27 mouse cellular contexts compared by ENCODE assay signal in the genomic region with DNA sequence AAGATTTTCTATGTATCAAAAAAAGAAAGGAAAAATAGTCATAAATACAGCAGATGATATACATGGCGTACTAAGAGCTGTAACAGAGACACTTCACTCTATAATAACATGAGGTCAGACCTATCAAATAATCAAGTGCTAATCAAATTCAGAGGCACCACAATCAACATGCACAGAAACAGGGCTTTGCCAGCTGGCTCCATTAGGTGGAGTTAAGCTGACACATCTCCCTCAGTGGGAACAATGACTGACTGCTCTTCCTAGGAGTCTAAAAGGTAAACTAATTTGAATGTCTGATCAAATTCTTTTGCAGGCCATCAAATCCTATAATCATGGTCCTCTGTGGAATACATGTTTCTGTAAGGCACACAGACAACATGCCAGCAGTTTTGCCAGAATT. TPM values are rescaled to one million over a fixed set of nuclear protein-coding genes. Genes with fewer than 3 reads are reported as not detected.
DNase-seq lines count a peak whose midpoint lies in the region; ATAC-seq and TF ChIP-seq lines count a peak whose summit lies in the region.
"Had no signal": no experiment of that assay in that cellular context is flagged by ENCODE, and none has a peak within 500 bp of the region (broad histone marks: within the 10 kb centered on the region; RNA-seq: fewer than 3 reads in every experiment).

No protein-coding gene starts in this region.

- no peaks in the 10 kb centered on the region for H3K36me3 ChIP-seq in forebrain, embryonic 11.5 days (ENCODE audit: control insufficient read depth, insufficient read depth, low read length)
- no peaks in the 10 kb centered on the region for H3K36me3 ChIP-seq in forebrain, postnatal 0 days (ENCODE audit: insufficient read depth)
- no peaks in the 10 kb centered on the region for H3K36me3 ChIP-seq in forebrain, embryonic 16.5 days (ENCODE audit: control insufficient read depth, insufficient read depth)
- no peaks in the 10 kb centered on the region for H3K36me3 ChIP-seq in midbrain, embryonic 15.5 days (replicated peaks)
- H3K36me3 ChIP-seq: heart, embryonic 12.5 days; limb, embryonic 10.5 days had no signal

- no peak overlapping the region for H3K4me2 ChIP-seq in forebrain, embryonic 11.5 days (ENCODE audit: low read depth, low read length, severe bottlenecking)
- no peak overlapping the region for H3K4me2 ChIP-seq in forebrain, postnatal 0 days (ENCODE audit: low read depth)
- no peak overlapping the region for H3K4me2 ChIP-seq in forebrain, embryonic 16.5 days (ENCODE audit: low read length)
- no peak overlapping the region for H3K4me2 ChIP-seq in midbrain, embryonic 15.5 days
- H3K4me2 ChIP-seq: heart, embryonic 12.5 days had no signal

- H3K27me3 ChIP-seq in forebrain, embryonic 11.5 days (ENCODE audit: control insufficient read depth, insufficient read depth, low read length): no peaks in the 10 kb centered on the region
- no peaks in the 10 kb centered on the region for H3K27me3 ChIP-seq in forebrain, postnatal 0 days (ENCODE audit: insufficient read depth, low read length)
- H3K27me3 ChIP-seq in forebrain, embryonic 16.5 days (replicated peaks; ENCODE audit: control insufficient read depth, insufficient read depth, low read length): no peaks in the 10 kb centered on the region
- H3K27me3 ChIP-seq in midbrain, embryonic 15.5 days (replicated peaks): no peaks in the 10 kb centered on the region
- H3K27me3 ChIP-seq: CH12.LX; heart, embryonic 12.5 days had no signal

- H3K9me3 ChIP-seq in forebrain, embryonic 11.5 days (ENCODE audit: control insufficient read depth, low read length): no peaks in the 10 kb centered on the region
- H3K9me3 ChIP-seq in forebrain, postnatal 0 days (ENCODE audit: low read length): no peaks in the 10 kb centered on the region
- no peaks in the 10 kb centered on the region for H3K9me3 ChIP-seq in forebrain, embryonic 16.5 days (ENCODE audit: control insufficient read depth, low read length)
- no peaks in the 10 kb centered on the region for H3K9me3 ChIP-seq in midbrain, embryonic 15.5 days
- H3K9me3 ChIP-seq: heart, embryonic 12.5 days; limb, embryonic 10.5 days had no signal

- WGBS in forebrain, embryonic 11.5 days: 68% methylated on average over 1 of the region's 1 CpGs
- WGBS in forebrain, postnatal 0 days: 48% methylated on average over 1 of the region's 1 CpGs
- 45% methylated on average over 1 of the region's 1 CpGs for WGBS in forebrain, embryonic 16.5 days
- WGBS in midbrain, embryonic 15.5 days: 51% methylated on average over 1 of the region's 1 CpGs

- H3K9ac ChIP-seq in forebrain, embryonic 11.5 days (ENCODE audit: low read length): no peak overlapping the region
- H3K9ac ChIP-seq in forebrain, postnatal 0 days: no peak overlapping the region
- H3K9ac ChIP-seq in forebrain, embryonic 16.5 days (replicated peaks; ENCODE audit: low read depth, low read length): no peak overlapping the region
- H3K9ac ChIP-seq in midbrain, embryonic 15.5 days: no peak overlapping the region
- H3K9ac ChIP-seq: heart, embryonic 12.5 days; liver, postnatal 0 days had no signal

- no peaks in the 10 kb centered on the region for H3K4me1 ChIP-seq in forebrain, embryonic 11.5 days (replicated peaks; ENCODE audit: control insufficient read depth, insufficient read depth, low read length)
- H3K4me1 ChIP-seq in forebrain, postnatal 0 days (ENCODE audit: insufficient read depth): no peaks in the 10 kb centered on the region
- peaks cover 5% of the 10 kb centered on the region for H3K4me1 ChIP-seq in forebrain, embryonic 16.5 days (replicated peaks; ENCODE audit: control insufficient read depth, insufficient read depth, low read length)
- peaks cover 6% of the 10 kb centered on the region for H3K4me1 ChIP-seq in midbrain, embryonic 15.5 days
- H3K4me1 ChIP-seq: heart, embryonic 12.5 days; limb, embryonic 10.5 days had no signal

- 0 out of 2 replicates have a peak, but pooled peaks have one; percentile 51 for ATAC-seq in forebrain, embryonic 11.5 days (replicated peaks; ENCODE audit: low FRiP score)
- ATAC-seq in forebrain, postnatal 0 days: no peak
- peak; percentile 72 for ATAC-seq in forebrain, embryonic 16.5 days
- peak; percentile 66; the same call in 1 of the 2 replicates for ATAC-seq in midbrain, embryonic 15.5 days (replicated peaks)
- ATAC-seq: liver, postnatal 0 days had no signal

- TF ChIP-seq CTCF in forebrain, postnatal 0 days (IDR thresholded peaks at IDR 0.05; ENCODE audit: low read depth): no peak
- no peak for TF ChIP-seq CTCF in gastrocnemius, adult 2 months (IDR thresholded peaks at IDR 0.05)

- no peak overlapping the region for H3K4me3 ChIP-seq in forebrain, embryonic 11.5 days (ENCODE audit: low read depth, low read length)
- no peak overlapping the region for H3K4me3 ChIP-seq in forebrain, postnatal 0 days (ENCODE audit: low read depth, low read length)
- no peak overlapping the region for H3K4me3 ChIP-seq in forebrain, embryonic 16.5 days (replicated peaks; ENCODE audit: low read length)
- H3K4me3 ChIP-seq in midbrain, embryonic 15.5 days: no peak overlapping the region
- no peak overlapping the region for H3K4me3 ChIP-seq in gastrocnemius, adult 2 months
- H3K4me3 ChIP-seq: heart, embryonic 12.5 days; left cerebral cortex, adult 2 months; limb, embryonic 10.5 days had no signal

- no peak overlapping the region for H3K27ac ChIP-seq in forebrain, embryonic 11.5 days (ENCODE audit: low read depth, low read length)
- H3K27ac ChIP-seq in forebrain, postnatal 0 days (ENCODE audit: low read depth, low read length): no peak overlapping the region
- H3K27ac ChIP-seq in forebrain, embryonic 16.5 days (ENCODE audit: low read length): no peak overlapping the region
- H3K27ac ChIP-seq in midbrain, embryonic 15.5 days: no peak overlapping the region
- H3K27ac ChIP-seq in gastrocnemius, adult 2 months: no peak overlapping the region
- H3K27ac ChIP-seq: left cerebral cortex, adult 2 months; limb, embryonic 10.5 days had no signal

- no peak for DNase-seq in forebrain, embryonic 11.5 days (ENCODE audit: low spot score)
- no peak for DNase-seq in forebrain, postnatal 0 days
- peak; percentile 3 for DNase-seq in embryo, embryonic 10.5 days (ENCODE audit: low spot score)
- DNase-seq in gastrocnemius, adult 2 months: no peak
- no peak for DNase-seq in right cerebral cortex, adult 18-20 months
- DNase-seq in adrenal gland, postnatal 36 days: no peak
- DNase-seq: cerebellum, adult 9-10 months; gastrocnemius, postnatal 10 days; heart, adult 11 months; heart, postnatal 14 days; kidney, adult 2 months; kidney, postnatal 25 days; liver, postnatal 0 days; right cerebral cortex, postnatal 4 days; thymus, adult 2 months had no signal

- intact Hi-C loops in gastrocnemius, adult 2 months (cut with DNase I): no loop called here

RNA-seq across cellular contexts. Expression of gene Tmprss15, which starts 24.0 kb away (rescaled TPM):
- polyA plus RNA-seq in forebrain, embryonic 11.5 days (2014; fragmentation: Nextera tagmentation; extraction: Ambion mirVana): 0.11 and 0.13 TPM in 2 replicates
- total RNA-seq in forebrain, postnatal 0 days (2014; rRNA removed): 0.08 TPM in 1 of 2 replicates, not detected in the other
- not detected in 2 replicates for polyA plus RNA-seq in forebrain, postnatal 0 days (2015; fragmentation: Nextera tagmentation; extraction: Ambion mirVana)
- polyA plus RNA-seq in forebrain, embryonic 16.5 days (2015; fragmentation: Nextera tagmentation; extraction: Ambion mirVana): not detected in 2 replicates
- polyA plus RNA-seq in midbrain, embryonic 15.5 days (2015; fragmentation: Nextera tagmentation; extraction: Ambion mirVana): not detected in 2 replicates
- total RNA-seq in gastrocnemius, adult 2 months (2021): not detected
- not detected for total RNA-seq in adrenal gland, postnatal 36 days (2021)
- total RNA-seq: adrenal gland, postnatal 4 days; CH12.LX; gastrocnemius, postnatal 10 days; heart, postnatal 14 days; left cerebral cortex, adult 2 months; liver, adult 2 months; megakaryocyte-erythroid progenitor cell, adult 5-6 weeks; MEL; neutrophil, adult 5-6 weeks had no signal
- polyA plus RNA-seq: cortical plate, adult 2 months; heart, embryonic 12.5 days; kidney, adult 2 months; limb, embryonic 10.5 days; liver, adult 2 months; liver, postnatal 0 days had no signal
